Mouse (Mus musculus) MEL (cell line): Measurements from ENCODE around the gene Rnf114. TPM values are rescaled to one million over a fixed set of nuclear protein-coding genes. Genes with fewer than 3 reads are reported as not detected.
A peak's percentile ranks its signal among the peaks of the same experiment; 100 is the strongest.

ENCODE experiments used
- DNase-seq: peaks from one replicate; pipeline ENCODE4 v3.0.0; 2011; ENCODE audit warnings: low read depth, low spot score
- H3K27ac ChIP-seq: 2 replicates; pipeline ENCODE4 v1.5.1; 2012; ENCODE audit warnings: low read depth, mild to moderate bottlenecking, control low read depth, low read length, moderate library complexity; ENCODE audit not compliant: control insufficient read depth
- H3K27me3 ChIP-seq, 2 experiments: fragments of 150-350 bp in 1 of 2; sonication (generic) in 1 of 2; 2 replicates each; pipeline ENCODE4 v1.6.1; 2012; ENCODE audit warnings: low read length in 2 of 2, mild to moderate bottlenecking in 2 of 2, improper control_type of control experiment in 1 of 2, moderate library complexity in 1 of 2; ENCODE audit not compliant: insufficient read depth in 2 of 2, control insufficient read depth in 1 of 2
- H3K36me3 ChIP-seq, 2 experiments: 2 replicates each; pipeline ENCODE4 v1.6.1; 2012 to 2014; ENCODE audit warnings: low read length in 2 of 2, improper control_type of control experiment in 1 of 2, inconsistent platforms in 1 of 2, mild to moderate bottlenecking in 1 of 2; ENCODE audit not compliant: insufficient read depth in 2 of 2, control insufficient read depth in 1 of 2
- H3K4me1 ChIP-seq, 2 experiments: fragments of 150-350 bp in 1 of 2; sonication (generic) in 1 of 2; 2 replicates each; pipeline ENCODE4 v1.6.1; 2012; ENCODE audit warnings: low read length in 2 of 2, improper control_type of control experiment in 1 of 2, mild to moderate bottlenecking in 1 of 2; ENCODE audit not compliant: insufficient read depth in 2 of 2, control insufficient read depth in 1 of 2
- H3K4me3 ChIP-seq, 2 experiments: fragments of 150-350 bp in 1 of 2; sonication (generic) in 1 of 2; 2 replicates each; pipeline ENCODE4 v1.5.1; 2012; ENCODE audit warnings: low read depth in 2 of 2, low read length in 2 of 2, mild to moderate bottlenecking in 2 of 2, moderate library complexity in 2 of 2, control low read depth in 1 of 2, improper control_type of control experiment in 1 of 2; ENCODE audit not compliant: control insufficient read depth in 1 of 2, insufficient read depth in 1 of 2
- H3K79me2 ChIP-seq: 2 replicates; pipeline ENCODE4 v1.6.1; 2012; ENCODE audit warnings: mild to moderate bottlenecking, low read length, moderate library complexity; ENCODE audit not compliant: control insufficient read depth, poor library complexity, insufficient read depth
- H3K9ac ChIP-seq: 2 replicates; pipeline ENCODE4 v1.6.1; 2012; ENCODE audit warnings: low read depth, mild to moderate bottlenecking, control low read depth, low read length, moderate library complexity; ENCODE audit not compliant: control insufficient read depth, poor library complexity, severe bottlenecking
- H3K9me3 ChIP-seq: fragments of 150-350 bp; sonication (generic); replicated peaks from 2 replicates; pipeline ENCODE4 v1.6.1; 2012; ENCODE audit warnings: mild to moderate bottlenecking, low read length, improper control_type of control experiment, moderate library complexity; ENCODE audit not compliant: insufficient read depth
- BHLHE40 ChIP-seq: IDR thresholded peaks from 2 replicates; pipeline ENCODE4 v1.6.1; 2012; ENCODE audit warnings: low read depth, mild to moderate bottlenecking, inconsistent platforms, low read length, improper control_type of control experiment, borderline replicate concordance
- CTCF ChIP-seq, 3 experiments: IDR thresholded peaks in 2 of 3; conservative IDR thresholded peaks in 1 of 3; 2 replicates each; pipeline ENCODE4 v1.5.1; 2011 to 2012; ENCODE audit warnings: low read length in 3 of 3, low read depth in 2 of 3, mild to moderate bottlenecking in 2 of 3, improper control_type of control experiment in 1 of 3, inconsistent platforms in 1 of 3, mixed read lengths in 1 of 3, moderate library complexity in 1 of 3; ENCODE audit not compliant: control insufficient read depth in 1 of 3, insufficient read depth in 1 of 3, poor library complexity in 1 of 3, severe bottlenecking in 1 of 3
- EP300 ChIP-seq, 2 experiments: IDR thresholded peaks; 2 replicates each; pipeline ENCODE4 v1.6.1; 2011; ENCODE audit warnings: improper control_type of control experiment in 2 of 2, low read length in 2 of 2, low read depth in 1 of 2, mild to moderate bottlenecking in 1 of 2
- ETS1 ChIP-seq: IDR thresholded peaks from 2 replicates; pipeline ENCODE4 v1.6.1; 2012; ENCODE audit warnings: low read depth, mild to moderate bottlenecking, inconsistent platforms, low read length, improper control_type of control experiment, moderate library complexity
- GABPA ChIP-seq: IDR thresholded peaks from 2 replicates; pipeline ENCODE4 v1.6.1; 2012; ENCODE audit warnings: low read depth, mild to moderate bottlenecking, inconsistent platforms, low read length, improper control_type of control experiment, moderate library complexity
- MYB ChIP-seq: IDR thresholded peaks from 2 replicates; pipeline ENCODE4 v1.6.1; 2011; ENCODE audit warnings: mild to moderate bottlenecking, low read depth, low read length, improper control_type of control experiment
- MYC ChIP-seq: IDR thresholded peaks from 2 replicates; pipeline ENCODE4 v1.6.1; 2011; ENCODE audit warnings: low read depth, mild to moderate bottlenecking, low read length, improper control_type of control experiment, moderate library complexity
- NRF1 ChIP-seq: IDR thresholded peaks from 2 replicates; pipeline ENCODE4 v1.6.1; 2014; ENCODE audit warnings: low read depth, mild to moderate bottlenecking, inconsistent platforms, low read length, improper control_type of control experiment, moderate library complexity; ENCODE audit not compliant: poor library complexity, insufficient read depth, severe bottlenecking
- POLR2AphosphoS5 ChIP-seq: IDR thresholded peaks from 2 replicates; pipeline ENCODE4 v1.6.1; 2012; ENCODE audit warnings: low read depth, borderline replicate concordance, mild to moderate bottlenecking, inconsistent platforms, low read length, moderate library complexity, mixed read lengths
- RAD21 ChIP-seq: IDR thresholded peaks from 2 replicates; pipeline ENCODE4 v1.6.1; 2011; ENCODE audit warnings: mild to moderate bottlenecking, low read depth, low read length, improper control_type of control experiment
- RCOR1 ChIP-seq: IDR thresholded peaks from 2 replicates; pipeline ENCODE4 v1.6.1; 2012; ENCODE audit warnings: low read depth, mild to moderate bottlenecking, inconsistent platforms, low read length, improper control_type of control experiment
- TBP ChIP-seq: IDR thresholded peaks from 2 replicates; pipeline ENCODE4 v1.8.0; 2011; ENCODE audit warnings: low read depth, low read length, improper control_type of control experiment
- ZC3H11A ChIP-seq: IDR thresholded peaks from 2 replicates; pipeline ENCODE4 v1.6.1; 2012; ENCODE audit warnings: low read depth, mild to moderate bottlenecking, inconsistent platforms, low read length, improper control_type of control experiment
- ZKSCAN1 ChIP-seq: IDR thresholded peaks from 2 replicates; pipeline ENCODE4 v1.6.1; 2012; ENCODE audit warnings: low read depth, mild to moderate bottlenecking, inconsistent platforms, low read length, improper control_type of control experiment, moderate library complexity
- ZMIZ1 ChIP-seq: IDR thresholded peaks from 2 replicates; pipeline ENCODE4 v1.6.1; 2012; ENCODE audit warnings: low read depth, mild to moderate bottlenecking, inconsistent platforms, low read length, improper control_type of control experiment, moderate library complexity
- polyA plus RNA-seq, 2 experiments: library from polyadenylated mRNA; stranded (reverse) in 1 of 2; unstranded in 1 of 2; fragments of >175 nt in 1 of 2; fragments of >200 nt in 1 of 2; gene quantifications; 2 replicates each; pipeline versions ENCODE4 v1.2.1 to v1.2.4; 2012; ENCODE audit warnings: low replicate concordance in 2 of 2, low read depth in 1 of 2; ENCODE audit not compliant: insufficient read length in 2 of 2, insufficient read depth in 1 of 2, missing spikeins in 1 of 2
- total RNA-seq: library from RNA; depleted of rRNA; stranded (reverse); fragments of 300-350 nt; gene quantifications from 2 replicates; pipeline ENCODE4 v1.2.3, GENCODE M21; 2012

Gene Rnf114
- total and polyA plus RNA-seq, 3 experiments, result 44.0 to 49.2 TPM; not detected in 1

DNA sequence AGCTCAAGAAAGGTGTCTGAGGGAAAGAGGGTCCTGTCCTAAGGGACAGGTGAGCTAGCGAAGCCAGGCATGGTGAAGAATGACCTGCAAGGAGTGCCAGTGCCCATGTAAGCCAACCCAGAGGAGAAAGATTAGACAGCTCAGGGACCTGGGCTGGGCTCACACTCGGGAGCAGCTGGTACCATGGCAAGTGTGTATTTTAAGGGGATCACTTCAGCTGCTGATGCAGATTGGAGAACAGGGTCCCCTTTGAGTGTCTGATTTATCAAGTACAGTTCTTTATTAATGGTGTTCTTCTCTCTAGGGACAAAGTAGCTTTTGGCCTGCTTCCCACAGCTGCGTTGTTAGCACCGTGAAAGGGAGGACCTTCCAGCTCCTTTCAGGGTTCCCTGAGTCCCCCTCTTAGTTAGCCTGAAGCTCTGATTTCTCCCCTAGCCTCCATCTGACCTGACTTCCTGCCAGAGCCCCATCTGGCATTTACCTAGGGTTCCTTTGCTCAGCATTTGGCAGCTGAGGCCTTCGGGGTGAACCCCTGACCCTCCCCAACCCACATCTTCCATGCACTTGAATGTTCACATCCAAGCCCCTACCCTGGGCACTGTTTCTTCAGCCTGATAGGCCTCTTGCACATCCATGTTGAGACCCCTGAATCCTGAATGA lies 36.0 kb upstream of the Rnf114 start:
- Histone ChIP-seq H3K27ac (no peak overlapping the region), H3K4me1 (no peaks in the 10 kb centered on the region; a peak in 1 of 4 replicates), H3K36me3 (peaks cover 0 to 8% of the 10 kb centered on the region in 2 experiments; a peak in 3 of 4 replicates), H3K9me3 (no peaks in the 10 kb centered on the region), H3K9ac (no peak overlapping the region), H3K79me2 (no peaks in the 10 kb centered on the region), H3K4me3 (no peak overlapping the region), H3K27me3 (no peaks in the 10 kb centered on the region)
- TF ChIP-seq POLR2AphosphoS5, result no peak
- TF ChIP-seq ZC3H11A, result no peak
- TF ChIP-seq NRF1, result no peak
- no peak for TF ChIP-seq RAD21
- no peak for TF ChIP-seq EP300 (IDR thresholded peaks at IDR 0.05; ENCODE audit: low read depth in 1 of 2, low read length in 2 of 2)
- no peak for TF ChIP-seq MYB
- no peak for TF ChIP-seq GABPA
- no peak for TF ChIP-seq MYC
- TF ChIP-seq RCOR1, result no peak
- no peak for TF ChIP-seq ETS1
- no peak for TF ChIP-seq CTCF (IDR thresholded peaks at IDR 0.05 in 2 of 3, conservative IDR thresholded peaks at IDR 0.05 in 1 of 3; ENCODE audit: control insufficient read depth in 1 of 3, insufficient read depth in 1 of 3, low read depth in 2 of 3, low read length in 3 of 3, poor library complexity in 1 of 3, severe bottlenecking in 1 of 3)
- no peak for TF ChIP-seq TBP
- no peak for TF ChIP-seq ZKSCAN1
- no peak for TF ChIP-seq BHLHE40
- no peak for DNase-seq

DNA sequence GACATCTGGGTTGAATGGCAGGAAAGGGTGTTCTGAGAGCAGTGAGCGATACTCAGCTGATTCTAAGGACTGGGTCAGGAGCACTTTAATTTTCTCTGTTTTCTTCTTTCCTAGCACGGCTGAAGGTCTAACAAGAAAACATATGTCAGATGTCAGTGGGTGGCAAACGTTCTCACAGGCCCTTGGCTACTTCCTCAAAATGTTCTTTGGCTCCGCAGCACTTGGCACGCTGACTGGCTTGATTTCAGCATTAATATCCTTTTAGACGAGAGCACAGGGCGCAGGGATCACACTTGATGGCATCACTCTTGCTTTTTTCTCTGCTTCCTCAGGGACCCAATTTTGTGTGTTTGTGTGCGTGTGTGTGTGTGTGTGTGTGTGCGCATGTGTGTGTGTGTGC lies 35.2 kb upstream of the Rnf114 start:
- no peaks in the 10 kb centered on the region for H3K9me3 ChIP-seq
- H3K9ac ChIP-seq, result no peak overlapping the region
- peaks cover 0 to 8% of the 10 kb centered on the region in 2 experiments; a peak in 3 of 4 replicates for H3K36me3 ChIP-seq
- H3K4me3 ChIP-seq, result no peak overlapping the region
- H3K27ac ChIP-seq, result no peak overlapping the region; the same call in 1 of the 2 replicates
- TF ChIP-seq ZMIZ1, result no peak
- TF ChIP-seq NRF1, result no peak
- no peak for TF ChIP-seq TBP
- no peak for TF ChIP-seq MYC
- TF ChIP-seq MYB, result no peak
- peak; percentile 44 for DNase-seq
- no peaks in the 10 kb centered on the region for H3K79me2 ChIP-seq
- H3K27me3 ChIP-seq, result no peaks in the 10 kb centered on the region
- no peaks in the 10 kb centered on the region; a peak in 1 of 4 replicates for H3K4me1 ChIP-seq
